Mouse (Mus musculus) megakaryocyte, embryonic 14.5 days (primary cell): ENCODE data around the gene Dynll1.

Source experiments
- FLI1 ChIP-seq: IDR thresholded peaks from 2 replicates; pipeline ENCODE4 v1.6.1; 2012; ENCODE audit warnings: low read length, inconsistent platforms, mixed read lengths
- GATA1 ChIP-seq: IDR thresholded peaks from 3 replicates; pipeline ENCODE4 v1.6.1; 2012; ENCODE audit warnings: mixed read lengths, low read length, inconsistent platforms, borderline replicate concordance

DNA sequence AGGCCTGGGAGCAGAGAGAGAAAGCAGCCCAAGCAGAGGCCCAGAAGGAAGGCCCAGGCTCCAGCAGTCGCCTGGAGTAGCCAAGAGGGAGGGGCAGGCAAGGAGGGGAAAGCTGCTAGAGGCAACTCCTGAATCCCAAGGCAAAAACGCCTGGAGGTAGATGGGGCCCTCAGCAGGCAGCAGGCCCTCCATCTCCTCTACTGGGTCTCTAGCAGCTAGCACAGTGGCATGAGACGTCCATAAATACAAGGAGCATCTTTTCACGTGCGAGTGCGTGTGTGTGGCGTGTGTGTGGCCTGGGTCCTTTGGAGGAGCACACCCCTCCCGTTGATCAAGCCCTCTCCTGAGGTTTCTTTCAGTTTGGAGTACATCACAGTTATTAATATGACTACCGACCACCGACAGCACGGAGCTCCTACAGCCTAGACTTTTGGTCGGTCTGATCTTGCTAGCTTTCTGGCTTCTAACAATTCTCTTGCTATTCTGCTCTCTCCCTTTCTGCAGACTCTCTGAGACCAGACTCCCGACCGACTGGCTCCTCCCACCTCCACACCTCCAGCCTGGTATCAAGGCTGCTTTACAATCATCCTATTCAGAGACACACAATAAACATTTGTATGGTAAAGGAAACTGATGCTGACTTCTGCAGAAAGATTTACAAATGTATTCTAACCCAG lies 16.3 kb upstream of the Dynll1 start:
- TF ChIP-seq GATA1 (no peak), FLI1 (no peak)
